Mouse (Mus musculus) megakaryocyte, adult 5-6 weeks (primary cell): ENCODE results near the gene Olfr885. TPM values are rescaled to one million over a fixed set of nuclear protein-coding genes. Genes with fewer than 3 reads are reported as not detected.

Experiments used
- ATAC-seq: 2 replicates; pipeline ENCODE4 v1.8.0; 2016; ENCODE audit warnings: mild to moderate bottlenecking, inconsistent platforms; ENCODE audit not compliant: poor library complexity, severe bottlenecking
- total RNA-seq, 2 experiments: library from RNA; stranded (forward) in 1 of 2; stranded (reverse) in 1 of 2; fragments of 153-499, 151-499 nt in 1 of 2; fragments of 221-1000, 200-1000 nt in 1 of 2; gene quantifications; 2 replicates each; pipeline versions ENCODE4 v1.2.3 to v1.2.4; 2015 to 2017

The Olfr885 gene
- not detected in 2 replicates for total RNA-seq (2015)
- not detected in 2 replicates for total RNA-seq (2017)

DNA sequence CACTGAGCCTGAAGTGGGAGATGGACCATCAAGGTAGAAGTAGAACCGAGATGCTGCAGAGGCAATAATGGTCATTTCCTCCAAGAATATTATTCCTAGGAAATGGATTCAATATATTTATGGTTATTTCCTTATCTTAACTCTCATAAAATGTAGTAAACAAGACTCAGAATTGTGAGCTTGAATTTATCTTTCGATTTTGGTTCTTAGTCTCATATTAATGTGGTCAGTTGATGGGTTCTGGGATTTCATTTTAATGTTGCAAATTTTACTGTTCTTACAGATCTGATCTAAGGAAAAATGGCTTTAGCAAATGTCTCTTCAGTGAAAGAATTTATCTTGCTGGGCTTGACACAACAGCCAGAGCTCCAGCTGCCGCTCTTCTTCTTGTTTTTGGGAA is at the start of gene Olfr885:
TSS of gene Olfr885 (plus strand) at position 301 of the 400 bp plus-strand sequence.
- no peak for ATAC-seq

DNA sequence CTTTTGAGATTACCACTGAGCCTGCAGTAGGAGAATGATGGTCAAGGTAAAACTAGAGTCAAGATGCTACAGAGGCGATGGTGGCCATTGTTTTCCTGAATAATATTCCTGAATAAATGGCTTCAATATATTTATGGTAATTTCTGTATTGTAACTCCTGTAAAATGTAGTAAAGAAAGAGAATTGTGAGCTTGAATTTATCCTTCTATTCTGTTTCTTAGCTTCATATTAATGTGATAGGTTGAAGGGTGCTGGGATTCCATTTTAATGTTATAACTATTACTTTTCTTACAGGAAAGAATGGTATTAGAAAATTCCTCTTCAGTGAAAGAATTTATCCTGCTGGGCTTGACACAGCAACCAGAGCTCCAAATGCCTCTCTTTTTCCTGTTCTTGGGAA is 35.6 kb upstream of the Olfr885 start, which contains the start of gene Olfr883:
TSS of gene Olfr883 (plus strand) at position 301 of the 400 bp plus-strand sequence.
- ATAC-seq = no peak

DNA sequence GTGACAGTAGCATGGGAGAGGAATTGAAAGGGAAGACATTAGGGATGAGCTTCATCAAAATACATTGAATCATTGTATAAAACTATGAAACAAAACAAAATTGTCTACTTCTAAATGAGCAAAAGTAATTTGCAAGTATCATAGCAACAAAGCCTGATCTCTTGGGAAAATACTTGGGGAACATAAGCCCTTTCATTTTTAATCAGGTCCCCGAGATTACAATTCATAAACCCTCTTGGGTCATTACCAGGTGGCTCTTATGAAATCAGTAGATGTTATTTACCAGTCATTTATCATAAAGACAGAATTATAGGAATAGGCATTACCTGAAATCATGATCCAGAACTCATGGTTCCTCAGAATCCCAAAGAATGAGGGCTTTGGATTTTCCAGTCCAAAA is 14.9 kb upstream of the Olfr885 start, which contains the start of gene Olfr884:
TSS of gene Olfr884 (plus strand) at position 301 of the 400 bp plus-strand sequence.
- no peak for ATAC-seq

DNA sequence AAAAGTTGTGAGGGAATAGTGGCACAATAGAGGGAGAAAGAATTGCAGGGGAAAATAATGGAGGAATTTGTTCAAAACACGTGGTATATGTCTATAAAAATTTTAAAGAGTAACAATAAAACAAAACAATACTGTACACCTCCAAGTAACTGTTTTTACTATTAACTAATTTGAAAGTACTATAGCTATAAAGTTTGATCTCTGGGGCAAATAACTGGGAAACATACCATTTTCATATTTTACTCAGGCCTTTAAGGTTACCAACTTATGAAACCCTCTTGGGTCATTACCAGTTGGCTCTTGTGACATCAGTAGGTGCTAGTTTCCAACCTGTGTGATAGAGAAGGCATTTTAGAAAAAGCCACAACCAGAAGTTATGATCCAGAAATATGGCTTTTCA is 22.6 kb downstream of the Olfr885 start, which contains the start of gene Olfr887:
TSS of gene Olfr887 (plus strand) at position 301 of the 400 bp plus-strand sequence.
- ATAC-seq = no peak

DNA sequence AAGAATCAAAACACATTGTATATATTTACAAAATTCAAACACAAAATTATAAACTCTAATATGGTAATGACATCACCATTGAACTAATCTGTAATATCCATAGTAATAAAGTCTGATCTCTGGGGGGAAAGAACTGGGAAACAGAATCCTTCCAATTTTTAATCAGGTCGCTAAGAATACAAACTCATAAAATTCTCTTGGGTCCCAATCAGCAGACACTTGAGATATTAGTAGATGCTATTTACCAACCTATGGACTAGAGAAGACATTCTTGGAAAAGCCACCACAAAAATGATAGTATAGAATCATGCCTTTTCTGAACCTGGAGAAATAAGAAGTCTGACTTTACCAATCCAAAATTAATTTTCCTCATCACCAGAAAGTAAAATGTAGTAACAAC is 46.7 kb downstream of the Olfr885 start, which contains the start of gene Olfr888:
TSS of gene Olfr888 (plus strand) at position 301 of the 400 bp plus-strand sequence.
- ATAC-seq = no peak

Other genes starting within 250 kb of the Olfr885 start
- gene Olfr877, start 207.1 kb upstream of the Olfr885 start, total RNA-seq (2015) = not detected in 2 replicates
- not detected in 2 replicates for gene Olfr877, start 207.1 kb upstream of the Olfr885 start, total RNA-seq (2017)
- gene Olfr145, start 164.6 kb upstream of the Olfr885 start, total RNA-seq (2015) = not detected in 2 replicates
- not detected in 2 replicates for gene Olfr145, start 164.6 kb upstream of the Olfr885 start, total RNA-seq (2017)
- gene Olfr878, start 143.5 kb upstream of the Olfr885 start, total RNA-seq (2015) = not detected in 2 replicates
- gene Olfr878, start 143.5 kb upstream of the Olfr885 start, total RNA-seq (2017) = not detected in 2 replicates
- gene Olfr881, start 69.5 kb upstream of the Olfr885 start, total RNA-seq (2015) = not detected in 2 replicates
- gene Olfr881, start 69.5 kb upstream of the Olfr885 start, total RNA-seq (2017) = not detected in 2 replicates
- gene Olfr883, start 35.5 kb upstream of the Olfr885 start, total RNA-seq (2015) = not detected in 2 replicates
- not detected in 2 replicates for gene Olfr883, start 35.5 kb upstream of the Olfr885 start, total RNA-seq (2017)
- gene Olfr884, start 14.8 kb upstream of the Olfr885 start, total RNA-seq (2015) = not detected in 2 replicates
- not detected in 2 replicates for gene Olfr884, start 14.8 kb upstream of the Olfr885 start, total RNA-seq (2017)
- not detected in 2 replicates for gene Olfr887, start 22.8 kb downstream of the Olfr885 start, total RNA-seq (2015)
- gene Olfr887, start 22.8 kb downstream of the Olfr885 start, total RNA-seq (2017) = not detected in 2 replicates
- gene Olfr888, start 46.8 kb downstream of the Olfr885 start, total RNA-seq (2015) = not detected in 2 replicates
- gene Olfr888, start 46.8 kb downstream of the Olfr885 start, total RNA-seq (2017) = not detected in 2 replicates
- gene Olfr889, start 53.9 kb downstream of the Olfr885 start, total RNA-seq (2015) = not detected in 2 replicates
- gene Olfr889, start 53.9 kb downstream of the Olfr885 start, total RNA-seq (2017) = not detected in 2 replicates
- gene Olfr890, start 81.2 kb downstream of the Olfr885 start, total RNA-seq (2015) = not detected in 2 replicates
- gene Olfr890, start 81.2 kb downstream of the Olfr885 start, total RNA-seq (2017) = not detected in 2 replicates
- gene Olfr891, start 119.5 kb downstream of the Olfr885 start, total RNA-seq (2015) = not detected in 2 replicates
- not detected in 2 replicates for gene Olfr891, start 119.5 kb downstream of the Olfr885 start, total RNA-seq (2017)
- not detected in 2 replicates for gene Olfr893, start 147.0 kb downstream of the Olfr885 start, total RNA-seq (2015)
- not detected in 2 replicates for gene Olfr893, start 147.0 kb downstream of the Olfr885 start, total RNA-seq (2017)
- not detected in 2 replicates for gene Olfr894, start 156.7 kb downstream of the Olfr885 start, total RNA-seq (2015)
- not detected in 2 replicates for gene Olfr894, start 156.7 kb downstream of the Olfr885 start, total RNA-seq (2017)
- not detected in 2 replicates for gene Olfr143, start 191.5 kb downstream of the Olfr885 start, total RNA-seq (2015)
- not detected in 2 replicates for gene Olfr143, start 191.5 kb downstream of the Olfr885 start, total RNA-seq (2017)
- gene Olfr895, start 206.5 kb downstream of the Olfr885 start, total RNA-seq (2015) = not detected in 2 replicates
- gene Olfr895, start 206.5 kb downstream of the Olfr885 start, total RNA-seq (2017) = not detected in 2 replicates
- gene Olfr896-ps1, start 229.8 kb downstream of the Olfr885 start, total RNA-seq (2015) = not detected in 2 replicates
- gene Olfr896-ps1, start 229.8 kb downstream of the Olfr885 start, total RNA-seq (2017) = not detected in 2 replicates